25 mouse cellular contexts compared by ENCODE assay signal in the genomic region with DNA sequence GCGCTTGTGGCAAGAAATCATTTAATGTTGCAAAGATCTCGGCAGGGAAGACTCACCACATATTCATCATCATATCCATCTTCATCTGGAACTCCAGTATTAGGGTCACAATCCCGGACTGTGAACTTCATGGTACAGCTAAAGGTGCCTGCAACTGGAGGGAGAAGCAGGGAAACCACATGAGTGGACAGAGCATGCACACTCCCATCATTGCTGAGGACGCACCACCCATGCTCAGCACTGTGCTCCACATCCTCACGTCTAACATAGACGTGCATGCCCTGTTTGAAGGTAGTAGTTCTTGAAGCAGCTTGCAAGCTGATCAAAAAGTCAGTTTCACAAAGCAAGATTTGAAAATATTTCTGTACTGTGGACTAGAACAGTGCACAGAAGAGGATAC. TPM values are rescaled to one million over a fixed set of nuclear protein-coding genes. Genes with fewer than 3 reads are reported as not detected.
DNase-seq lines count a peak whose midpoint lies in the region; ATAC-seq lines count a peak whose summit lies in the region.
"Had no signal": no experiment of that assay in that cellular context is flagged by ENCODE, and none has a peak within 500 bp of the region (broad histone marks: within the 10 kb centered on the region; RNA-seq: fewer than 3 reads in every experiment).

No protein-coding gene starts in this region.

- no peak overlapping the region for H3K27ac ChIP-seq in heart, embryonic 11.5 days (ENCODE audit: low read depth, low read length)
- H3K27ac ChIP-seq in kidney, embryonic 15.5 days, result no peak overlapping the region
- H3K27ac ChIP-seq: intestine, embryonic 15.5 days; layer of hippocampus, adult 2 months; limb, embryonic 13.5 days; liver, embryonic 14.5 days; midbrain, embryonic 12.5 days; neural tube, embryonic 15.5 days had no signal

- no peak overlapping the region for H3K9ac ChIP-seq in heart, embryonic 11.5 days (ENCODE audit: low read depth, low read length)
- H3K9ac ChIP-seq in kidney, embryonic 15.5 days, result no peak overlapping the region
- H3K9ac ChIP-seq: intestine, embryonic 15.5 days; limb, embryonic 13.5 days; liver, embryonic 14.5 days; midbrain, embryonic 12.5 days; neural tube, embryonic 15.5 days had no signal

- no peak overlapping the region for H3K4me3 ChIP-seq in heart, embryonic 11.5 days (ENCODE audit: low read depth, low read length)
- no peak overlapping the region for H3K4me3 ChIP-seq in kidney, embryonic 15.5 days (replicated peaks)
- peak overlapping the region; percentile 23 for H3K4me3 ChIP-seq in megakaryocyte, embryonic 14.5 days (replicated peaks)
- H3K4me3 ChIP-seq: intestine, embryonic 15.5 days; layer of hippocampus, adult 2 months; limb, embryonic 13.5 days; midbrain, embryonic 12.5 days; neural tube, embryonic 15.5 days had no signal

- no peak overlapping the region for H3K4me2 ChIP-seq in heart, embryonic 11.5 days
- H3K4me2 ChIP-seq in kidney, embryonic 15.5 days, result no peak overlapping the region
- H3K4me2 ChIP-seq: intestine, embryonic 15.5 days; limb, embryonic 13.5 days; midbrain, embryonic 12.5 days; neural tube, embryonic 15.5 days had no signal

- no peaks in the 10 kb centered on the region for H3K4me1 ChIP-seq in heart, embryonic 11.5 days (ENCODE audit: control insufficient read depth, insufficient read depth, low read length)
- peaks cover 2% of the 10 kb centered on the region; the same call in 1 of the 2 replicates for H3K4me1 ChIP-seq in kidney, embryonic 15.5 days
- H3K4me1 ChIP-seq in megakaryocyte, embryonic 14.5 days, result peaks cover 13% of the 10 kb centered on the region
- H3K4me1 ChIP-seq: intestine, embryonic 15.5 days; midbrain, embryonic 12.5 days; neural tube, embryonic 15.5 days had no signal

- peak; percentile 64; the same call in 1 of the 2 replicates for ATAC-seq in heart, embryonic 11.5 days (replicated peaks; ENCODE audit: insufficient number of reproducible peaks, low FRiP score, low TSS enrichment)
- peak; percentile 61; the same call in 1 of the 2 replicates for ATAC-seq in kidney, embryonic 15.5 days (replicated peaks; ENCODE audit: low FRiP score)
- no peak for ATAC-seq in megakaryocyte, adult 5-6 weeks (ENCODE audit: poor library complexity, severe bottlenecking)
- ATAC-seq: hindbrain, embryonic 16.5 days; intestine, embryonic 15.5 days; lung, postnatal 0 days; Patski had no signal

- intact Hi-C loops in heart, postnatal 36 days (cut with DNase I), result no loop called here

- no peaks in the 10 kb centered on the region for H3K9me3 ChIP-seq in heart, embryonic 11.5 days (replicated peaks; ENCODE audit: control insufficient read depth, low read length)
- no peaks in the 10 kb centered on the region for H3K9me3 ChIP-seq in kidney, embryonic 15.5 days (replicated peaks)
- no peaks in the 10 kb centered on the region for H3K9me3 ChIP-seq in megakaryocyte, embryonic 14.5 days
- H3K9me3 ChIP-seq: G1E; intestine, embryonic 15.5 days; limb, embryonic 13.5 days; midbrain, embryonic 12.5 days; neural tube, embryonic 15.5 days had no signal

- 72% methylated on average over 6 of the region's 6 CpGs for WGBS in heart, embryonic 11.5 days (ENCODE audit: insufficient replicate concordance)
- WGBS in kidney, embryonic 15.5 days, result 60% methylated on average over 6 of the region's 6 CpGs

- peaks cover 13% of the 10 kb centered on the region for H3K36me3 ChIP-seq in heart, embryonic 11.5 days (ENCODE audit: control insufficient read depth, insufficient read depth, low read length)
- peaks cover 53% of the 10 kb centered on the region for H3K36me3 ChIP-seq in kidney, embryonic 15.5 days
- H3K36me3 ChIP-seq in megakaryocyte, embryonic 14.5 days (replicated peaks; ENCODE audit: low read length), result peaks cover 51% of the 10 kb centered on the region

- no peaks in the 10 kb centered on the region for H3K27me3 ChIP-seq in heart, embryonic 11.5 days (ENCODE audit: control insufficient read depth, insufficient read depth, low read length)
- no peaks in the 10 kb centered on the region for H3K27me3 ChIP-seq in kidney, embryonic 15.5 days
- H3K27me3 ChIP-seq in megakaryocyte, embryonic 14.5 days (replicated peaks), result no peaks in the 10 kb centered on the region
- H3K27me3 ChIP-seq: CH12.LX; intestine, embryonic 15.5 days; limb, embryonic 13.5 days; midbrain, embryonic 12.5 days; neural tube, embryonic 15.5 days; Patski had no signal

- no peak for DNase-seq in heart, postnatal 36 days
- DNase-seq in kidney, postnatal 4 days, result no peak
- no peak for DNase-seq in gastrocnemius, postnatal 4 days (ENCODE audit: low spot score in 2 of 2)
- DNase-seq: adrenal gland, postnatal 36 days; B cell, adult 2 months; cerebellum, adult 9-10 months; kidney, postnatal 14 days; right cerebral cortex, adult 18-20 months; right cerebral cortex, postnatal 4 days; thymus, postnatal 14 days had no signal

RNA-seq across cellular contexts. Expression of gene Mest, which starts 27.1 kb away (rescaled TPM):
- polyA plus RNA-seq in heart, embryonic 11.5 days (2014; fragmentation: Nextera tagmentation; extraction: Ambion mirVana), result 4,075 and 4,306 TPM in 2 replicates
- 10 to 100 TPM; 12.0 to 15.5 TPM for total RNA-seq in heart, postnatal 36 days (2021)
- polyA plus RNA-seq in kidney, embryonic 15.5 days (2015; fragmentation: Nextera tagmentation; extraction: Ambion mirVana), result 2,036 and 2,131 TPM in 2 replicates
- 48.4 and 174 TPM in 2 replicates for polyA plus RNA-seq in megakaryocyte, embryonic 14.5 days (2012; ENCODE audit: insufficient read depth, low replicate concordance)
- not detected in 2 replicates for total RNA-seq in megakaryocyte, adult 5-6 weeks (2015)
- total RNA-seq in megakaryocyte, adult 5-6 weeks (2017), result 0.07 and 0.20 TPM in 2 replicates
- total RNA-seq in gastrocnemius, postnatal 4 days (2021), result 1,000 to 10,000 TPM in 1 of 2 experiments, 100 to 1,000 TPM in 1; 835 to 1,053 TPM

RNA-seq across cellular contexts. Expression of gene Cep41, which starts 56.9 kb away (rescaled TPM):
- polyA plus RNA-seq in heart, embryonic 11.5 days (2014; fragmentation: Nextera tagmentation; extraction: Ambion mirVana), result 10.9 and 11.0 TPM in 2 replicates
- 1 to 10 TPM; 2.5 to 2.7 TPM for total RNA-seq in heart, postnatal 36 days (2021)
- 23.5 and 24.9 TPM in 2 replicates for polyA plus RNA-seq in kidney, embryonic 15.5 days (2015; fragmentation: Nextera tagmentation; extraction: Ambion mirVana)
- polyA plus RNA-seq in megakaryocyte, embryonic 14.5 days (2012; ENCODE audit: insufficient read depth, low replicate concordance), result 13.1 and 15.8 TPM in 2 replicates
- total RNA-seq in megakaryocyte, adult 5-6 weeks (2015), result 3.5 and 6.0 TPM in 2 replicates
- total RNA-seq in megakaryocyte, adult 5-6 weeks (2017), result 2.0 and 3.1 TPM in 2 replicates
- total RNA-seq in gastrocnemius, postnatal 4 days (2021), result 10 to 100 TPM; 22.2 to 23.0 TPM

Comparison
In these comparisons a context has a peak if more than half of its experiments do, and no peak if none do; other contexts are left out.
1. RNA of gene Mest, which starts 27.1 kb away (total RNA-seq): 835 to 1,053 TPM in gastrocnemius, postnatal 4 days; 12.0 to 15.5 TPM in heart, postnatal 36 days and 0.07 to 0.20 TPM in megakaryocyte, adult 5-6 weeks; every median in the first group is over 10 times any median in the second.